Mouse (Mus musculus): Measurements from ENCODE around the gene Dcps.

Dcps gene

GRCm38 (mm10) chr9:35175251-35176123, at the start of gene Dcps:
Gene Dcps, minus strand, starts transcription at chr9:35176061.
- DNase-seq (ENCODE audit: low read depth, low spot score), result peak; percentile 89

GRCm38 (mm10) chr9:35223466-35223865, 47.6 kb upstream of the Dcps start:
- DNase-seq (ENCODE audit: low read depth, low spot score), result no peak

- no peak for DNase-seq (ENCODE audit: low read depth, low spot score)
Measured at GRCm38 (mm10) chr9:35217963-35218362, 42.1 kb upstream of the Dcps start.

GRCm38 (mm10) chr9:35211573-35212511, 36.0 kb upstream of the Dcps start:
- no peak for DNase-seq (ENCODE audit: low read depth, low spot score)

GRCm38 (mm10) chr9:35210542-35211474, 34.9 kb upstream of the Dcps start, which contains the start of gene Foxred1:
Gene Foxred1, minus strand, starts transcription at chr9:35211055.
- DNase-seq (ENCODE audit: low read depth, low spot score), result peak; percentile 98

GRCm38 (mm10) chr9:35204421-35204820, 28.6 kb upstream of the Dcps start:
- DNase-seq (ENCODE audit: low read depth, low spot score), result no peak

GRCm38 (mm10) chr9:35203536-35203935, 27.7 kb upstream of the Dcps start:
- DNase-seq (ENCODE audit: low read depth, low spot score), result no peak

GRCm38 (mm10) chr9:35200529-35201060, 24.7 kb upstream of the Dcps start:
- no peak for DNase-seq (ENCODE audit: low read depth, low spot score)

GRCm38 (mm10) chr9:35199772-35200471, 24.1 kb upstream of the Dcps start, which contains the start of the genes Srpr and Tirap:
Gene Srpr, plus strand, starts transcription at chr9:35200175.
Gene Tirap, minus strand, starts transcription at chr9:35200291.
- DNase-seq (ENCODE audit: low read depth, low spot score), result peak; percentile 86

- DNase-seq (ENCODE audit: low read depth, low spot score), result no peak
Measured at GRCm38 (mm10) chr9:35198945-35199771, 23.3 kb upstream of the Dcps start.

GRCm38 (mm10) chr9:35198351-35198750, 22.5 kb upstream of the Dcps start:
- DNase-seq (ENCODE audit: low read depth, low spot score), result no peak

- no peak for DNase-seq (ENCODE audit: low read depth, low spot score)
Measured at GRCm38 (mm10) chr9:35197625-35198024, 21.8 kb upstream of the Dcps start.

GRCm38 (mm10) chr9:35194048-35194447, 18.2 kb upstream of the Dcps start:
- DNase-seq (ENCODE audit: low read depth, low spot score), result no peak

- no peak for DNase-seq (ENCODE audit: low read depth, low spot score)
Measured at GRCm38 (mm10) chr9:35192983-35193542, 17.2 kb upstream of the Dcps start.

- DNase-seq (ENCODE audit: low read depth, low spot score), result no peak
Measured at GRCm38 (mm10) chr9:35188700-35189099, 12.8 kb upstream of the Dcps start.

- no peak for DNase-seq (ENCODE audit: low read depth, low spot score)
Measured at GRCm38 (mm10) chr9:35187351-35187903, 11.6 kb upstream of the Dcps start.

GRCm38 (mm10) chr9:35186430-35186829, 10.6 kb upstream of the Dcps start:
- DNase-seq (ENCODE audit: low read depth, low spot score), result no peak

GRCm38 (mm10) chr9:35183359-35183758, 7.5 kb upstream of the Dcps start:
- no peak for DNase-seq (ENCODE audit: low read depth, low spot score)

GRCm38 (mm10) chr9:35182832-35183231, 7.0 kb upstream of the Dcps start:
- DNase-seq (ENCODE audit: low read depth, low spot score), result no peak
